Mouse (Mus musculus) embryonic facial prominence, embryonic 10.5 days (tissue): ENCODE data around the gene Tmem59l. TPM values are rescaled to one million over a fixed set of nuclear protein-coding genes. Genes with fewer than 3 reads are reported as not detected.
"Not testable (repeated sequence)": the region's sequence is repeated elsewhere in the genome, so short reads cannot be mapped to it uniquely, and the experiment has no call there.

Experiments
- DNase-seq: peaks from one replicate; pipeline ENCODE4 v3.0.0-alpha.2; 2017; ENCODE audit warnings: low spot score
- H3K27ac ChIP-seq: fragments of 300-500 bp; sonication (generic); replicated peaks from 2 replicates; pipeline ENCODE4 v1.5.1; 2016; ENCODE audit warnings: mild to moderate bottlenecking
- H3K27me3 ChIP-seq: fragments of 300-500 bp; sonication (generic); replicated peaks from 2 replicates; pipeline ENCODE4 v1.6.1; 2016; ENCODE audit warnings: low read depth, mild to moderate bottlenecking; ENCODE audit not compliant: poor library complexity, severe bottlenecking
- H3K36me3 ChIP-seq: fragments of 300-500 bp; sonication (generic); replicated peaks from 2 replicates; pipeline ENCODE4 v1.6.1; 2016; ENCODE audit warnings: mild to moderate bottlenecking, moderate library complexity
- H3K4me1 ChIP-seq: fragments of 300-500 bp; sonication (generic); 2 replicates; pipeline ENCODE4 v1.6.1; 2016
- H3K4me3 ChIP-seq: fragments of 300-500 bp; sonication (generic); 2 replicates; pipeline ENCODE4 v1.5.1; 2016; ENCODE audit warnings: mild to moderate bottlenecking, moderate library complexity
- H3K9me3 ChIP-seq: fragments of 300-500 bp; sonication (generic); 2 replicates; pipeline ENCODE4 v1.6.1; 2016; ENCODE audit warnings: mild to moderate bottlenecking
- WGBS: fragments of 180-500 bp; shearing (Covaris S2); methylation state at CpG from one replicate; pipeline ENCODE4 v1.1.7; 2016; 5-methylcytosine and 5-hydroxymethylcytosine counted together
- polyA plus RNA-seq: library from polyadenylated mRNA; unstranded; fragments of >200 nt; fragmentation: Nextera tagmentation; extraction: Ambion mirVana; gene quantifications from 2 replicates; pipeline ENCODE4 v1.2.1, GENCODE M21; 2016

The Tmem59l gene
- polyA plus RNA-seq, 1 experiment from 2014 or later, result 28.3 TPM

DNA sequence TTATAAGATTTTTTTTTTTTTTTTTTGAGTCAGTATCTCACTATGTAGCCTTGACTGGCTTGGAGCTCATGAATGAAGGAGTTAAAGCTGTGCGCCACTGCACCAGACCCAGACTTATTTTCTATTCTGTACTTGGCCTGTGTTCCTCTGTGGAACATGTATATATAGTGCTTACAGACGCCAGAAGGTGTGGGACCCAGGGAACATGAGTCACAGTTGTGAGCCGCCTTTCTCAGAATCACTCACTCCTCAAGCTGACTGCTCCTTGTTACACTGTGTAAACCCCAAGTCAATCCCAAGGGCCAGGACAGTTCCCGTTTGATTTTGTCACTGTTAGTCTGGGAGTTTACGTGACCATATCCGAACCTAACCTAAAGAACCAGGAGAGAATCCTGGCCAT is 31.9 kb upstream of the Tmem59l start:
- H3K27me3 ChIP-seq, result no peaks in the 10 kb centered on the region
- 93% methylated on average over 6 of the region's 6 CpGs for WGBS
- no peak overlapping the region for H3K4me3 ChIP-seq
- DNase-seq, result no peak
- peaks cover 49% of the 10 kb centered on the region for H3K36me3 ChIP-seq
- no peaks in the 10 kb centered on the region for H3K9me3 ChIP-seq
- peaks cover 27% of the 10 kb centered on the region for H3K4me1 ChIP-seq
- no peak overlapping the region for H3K27ac ChIP-seq

DNA sequence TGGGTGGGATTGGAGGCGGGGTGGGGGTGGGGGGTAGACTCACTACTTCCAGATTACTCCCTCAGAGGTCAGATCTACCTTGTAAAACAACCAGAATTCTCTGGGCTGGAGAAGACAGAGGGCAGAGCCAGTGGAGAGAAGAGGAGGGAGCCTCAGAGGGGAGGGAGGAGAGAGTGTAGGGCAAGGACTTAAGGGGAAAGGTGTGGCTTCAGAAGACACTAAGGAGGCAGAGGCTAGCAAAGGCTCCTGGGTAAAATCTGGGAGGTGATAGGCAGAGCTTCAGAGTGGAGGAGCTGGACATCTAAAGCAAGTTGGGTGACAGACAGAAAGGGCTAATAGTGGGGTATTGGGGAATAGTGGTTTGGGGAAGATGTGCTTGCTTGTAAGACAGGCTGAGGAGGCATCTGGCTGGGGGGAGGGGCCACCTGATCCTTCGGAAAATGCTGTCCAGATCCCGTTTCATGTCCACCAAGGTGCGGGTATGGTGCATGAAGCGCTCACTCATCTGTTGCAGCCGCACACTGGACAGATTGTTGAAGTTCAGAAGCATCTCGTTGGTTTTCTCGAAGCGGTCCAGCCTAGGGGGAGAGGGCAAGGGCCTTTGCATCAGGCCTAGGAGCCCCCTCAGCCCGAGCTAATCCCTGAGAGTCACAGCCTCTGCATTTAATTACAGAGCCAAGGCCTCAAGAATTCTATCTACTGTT is 30.9 kb upstream of the Tmem59l start:
- WGBS, result 76% methylated on average over 10 of the region's 10 CpGs
- H3K27ac ChIP-seq, result no peak overlapping the region
- no peak overlapping the region for H3K4me3 ChIP-seq
- no peak for DNase-seq
- peaks cover 59% of the 10 kb centered on the region for H3K36me3 ChIP-seq
- no peaks in the 10 kb centered on the region for H3K9me3 ChIP-seq
- H3K4me1 ChIP-seq, result peaks cover 21% of the 10 kb centered on the region
- no peaks in the 10 kb centered on the region for H3K27me3 ChIP-seq

DNA sequence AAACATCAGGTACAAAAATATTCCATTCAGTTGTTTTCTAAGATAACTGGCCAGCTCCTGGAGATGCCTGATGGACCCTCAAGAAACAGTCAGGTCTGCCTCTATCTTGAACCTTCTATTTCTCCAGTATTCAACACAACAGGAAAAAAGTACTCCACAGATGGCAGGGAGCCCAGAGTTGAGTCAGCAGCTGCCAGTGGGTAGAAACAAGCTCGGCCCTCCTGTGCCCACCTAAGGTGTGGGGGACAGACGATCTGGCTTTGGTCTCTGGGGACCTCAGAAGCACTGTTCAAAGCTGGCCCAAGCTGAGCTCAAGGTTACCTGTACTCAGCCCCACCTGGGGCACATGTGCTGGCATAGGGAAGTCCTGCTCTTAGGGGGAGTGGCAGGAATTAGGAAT is 26.3 kb upstream of the Tmem59l start:
- no peak overlapping the region for H3K4me3 ChIP-seq
- no peak for DNase-seq
- H3K27ac ChIP-seq, result no peak overlapping the region
- 88% methylated on average over 2 of the region's 2 CpGs for WGBS
- no peaks in the 10 kb centered on the region for H3K27me3 ChIP-seq
- peaks cover 70% of the 10 kb centered on the region for H3K36me3 ChIP-seq
- peaks cover 32% of the 10 kb centered on the region for H3K4me1 ChIP-seq
- H3K9me3 ChIP-seq, result no peaks in the 10 kb centered on the region

DNA sequence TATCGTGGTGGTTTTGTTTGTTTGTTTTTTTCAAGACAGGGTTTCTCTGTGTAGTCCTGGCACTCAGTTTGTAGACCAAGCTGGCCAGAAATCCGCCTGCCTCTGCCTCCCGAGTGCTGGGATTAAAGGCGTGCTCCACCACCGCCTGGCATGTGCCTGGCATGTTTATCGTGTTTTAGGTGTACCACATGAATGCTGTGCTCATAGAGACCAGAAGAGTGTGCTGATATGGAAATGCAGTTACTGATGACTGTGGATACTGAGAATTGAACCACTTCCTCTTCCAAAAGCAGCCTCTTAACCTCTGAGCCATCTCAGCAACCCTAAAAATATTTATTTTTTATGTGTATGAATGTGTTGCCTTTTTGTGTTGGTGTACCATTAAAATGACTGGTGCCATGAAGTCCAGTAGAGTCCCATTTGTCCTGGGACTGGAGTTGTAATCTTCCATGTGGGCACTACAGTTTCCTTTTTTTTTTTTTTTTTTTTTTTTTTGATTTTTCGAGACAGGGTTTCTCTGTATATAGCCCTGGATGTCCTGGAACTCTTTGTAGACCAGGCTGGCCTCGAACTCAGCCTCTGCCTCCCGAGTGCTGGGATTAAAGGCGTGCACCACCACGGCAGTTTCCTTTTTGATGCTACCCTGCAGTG is 25.2 kb upstream of the Tmem59l start:
- Histone ChIP-seq H3K27me3 (no peaks in the 10 kb centered on the region), H3K4me1 (peaks cover 30% of the 10 kb centered on the region), H3K36me3 (peaks cover 70% of the 10 kb centered on the region), H3K9me3 (no peaks in the 10 kb centered on the region), H3K4me3 (peak overlapping the region; percentile 94; the same call in 1 of the 2 replicates), H3K27ac (no peak overlapping the region)
- no peak for DNase-seq
- 93% methylated on average over 11 of the region's 11 CpGs for WGBS

DNA sequence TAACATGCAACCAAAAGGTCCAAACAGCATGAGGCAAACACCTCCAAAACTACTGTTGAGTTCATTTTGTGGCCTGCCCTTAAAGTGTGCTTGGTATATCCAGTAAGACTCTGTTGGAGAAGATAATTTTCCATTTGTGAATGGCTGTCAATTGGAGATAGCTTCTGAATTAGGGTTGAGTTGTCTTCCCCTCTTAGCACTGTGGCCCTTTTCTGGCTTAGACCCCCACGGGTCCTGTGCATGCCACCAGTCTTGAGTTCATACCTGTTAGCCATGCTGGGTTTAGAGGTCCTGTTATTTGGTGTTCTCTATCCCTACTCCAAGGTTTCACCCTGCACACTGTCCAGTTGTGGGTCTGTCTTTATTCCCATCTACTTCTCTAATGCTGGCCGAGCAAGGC is 24.6 kb upstream of the Tmem59l start:
- WGBS, result 98% methylated on average over 2 of the region's 2 CpGs
- Histone ChIP-seq H3K27ac (no peak overlapping the region), H3K36me3 (peaks cover 74% of the 10 kb centered on the region), H3K27me3 (no peaks in the 10 kb centered on the region), H3K9me3 (no peaks in the 10 kb centered on the region), H3K4me1 (peaks cover 34% of the 10 kb centered on the region), H3K4me3 (peak overlapping the region; percentile 94)
- no peak for DNase-seq

DNA sequence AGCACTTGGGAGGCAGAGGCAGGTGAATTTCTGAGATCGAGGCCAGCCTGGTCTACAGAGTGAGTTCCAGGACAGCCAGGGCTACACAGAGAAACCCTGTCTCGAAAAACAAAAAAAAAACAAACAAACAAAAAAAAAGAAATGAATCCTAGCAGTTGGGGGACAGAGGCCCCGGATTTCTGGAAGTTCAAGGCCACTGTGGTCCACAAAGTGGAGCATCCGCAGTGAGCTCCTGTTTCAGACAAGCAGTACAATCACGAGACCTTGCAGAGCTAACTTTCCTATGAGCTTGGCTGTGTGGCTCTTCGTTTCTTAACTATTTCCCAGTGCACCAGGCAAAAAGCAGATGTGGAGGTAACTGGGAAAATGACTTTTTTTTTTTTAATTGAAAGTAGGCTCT is 24.0 kb upstream of the Tmem59l start:
- peak overlapping the region; percentile 96 for H3K27ac ChIP-seq
- H3K9me3 ChIP-seq, DNase-seq, H3K27me3 ChIP-seq: not testable (repeated sequence)
- H3K4me3 ChIP-seq, result peak overlapping the region; percentile 94
- H3K36me3 ChIP-seq, result peaks cover 69% of the 10 kb centered on the region
- WGBS, result 86% methylated on average over 6 of the region's 6 CpGs
- peaks cover 37% of the 10 kb centered on the region for H3K4me1 ChIP-seq

DNA sequence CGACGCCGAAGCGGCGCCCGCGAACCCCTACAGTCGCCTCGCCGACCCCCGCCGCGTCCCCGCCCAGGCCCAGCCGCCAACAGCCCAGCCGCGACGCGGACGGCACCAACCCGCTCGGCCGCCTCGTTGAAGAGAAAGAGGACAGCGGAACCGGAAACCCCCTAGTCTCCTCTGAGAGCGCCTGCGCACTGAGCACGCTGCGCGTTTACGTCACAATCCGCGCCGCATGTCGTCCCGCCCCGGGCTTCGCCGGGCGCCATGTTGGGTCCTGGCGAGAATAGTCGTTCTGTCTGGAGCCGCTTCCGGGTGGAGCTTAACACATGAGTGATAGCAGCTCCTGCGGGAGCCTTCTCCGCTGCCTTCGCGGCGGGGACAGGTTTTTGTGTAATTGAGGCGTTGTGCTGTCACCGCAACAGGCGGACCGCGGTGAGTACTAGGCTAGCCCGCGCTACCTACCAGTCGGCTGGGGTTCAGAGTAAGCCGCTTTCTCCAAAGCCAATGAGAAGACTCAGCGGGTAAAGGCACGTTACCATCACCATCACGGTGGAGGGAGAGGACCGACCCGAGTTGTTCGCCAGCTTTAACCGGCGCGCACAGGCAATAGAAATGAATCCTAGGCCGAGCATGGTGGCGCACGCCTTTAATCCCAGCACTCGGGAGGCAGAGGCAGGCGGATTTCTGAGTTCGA is 23.2 kb upstream of the Tmem59l start, which contains the start of gene Uba52:
TSS of gene Uba52 (minus strand) at position 574 of the 688 bp plus-strand sequence.
- H3K4me1 ChIP-seq, result peaks cover 45% of the 10 kb centered on the region
- peak within 1 kb of the TSS; percentile 94 for H3K4me3 ChIP-seq
- peak; percentile 98 for DNase-seq
- H3K27me3 ChIP-seq, result no peaks in the 10 kb centered on the region
- no peaks in the 10 kb centered on the region for H3K9me3 ChIP-seq
- 1% methylated on average over 74 of the region's 74 CpGs for WGBS
- peak within 1 kb of the TSS; percentile 96 for H3K27ac ChIP-seq
- peaks cover 62% of the 10 kb centered on the region for H3K36me3 ChIP-seq

DNA sequence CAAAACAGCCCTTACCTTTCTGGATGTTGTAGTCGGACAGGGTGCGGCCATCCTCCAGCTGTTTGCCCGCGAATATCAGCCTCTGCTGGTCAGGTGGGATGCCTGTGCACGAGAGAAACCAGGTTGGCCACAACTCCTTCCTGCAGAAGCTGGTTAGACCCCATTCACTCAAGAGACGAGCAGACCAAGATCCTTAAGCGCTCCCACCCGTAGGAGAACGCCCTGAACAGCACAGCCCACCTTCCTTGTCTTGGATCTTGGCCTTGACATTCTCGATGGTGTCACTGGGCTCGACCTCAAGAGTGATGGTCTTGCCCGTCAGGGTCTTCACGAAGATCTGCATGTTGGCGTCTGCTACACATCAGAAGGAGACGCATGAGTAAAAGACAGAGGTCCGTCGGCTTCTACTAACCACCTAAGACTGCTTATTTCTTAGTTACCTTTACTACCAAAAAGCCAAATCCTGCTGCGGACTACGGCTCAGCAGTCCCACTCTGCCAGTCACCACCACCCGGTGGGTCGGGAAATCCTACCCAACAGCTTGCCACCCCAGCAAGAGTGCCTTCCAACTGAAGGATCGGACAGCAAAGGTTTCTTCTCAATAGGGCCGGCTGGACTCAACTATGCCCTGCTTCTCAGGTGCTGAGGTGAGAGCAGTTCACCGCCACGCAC is 22.3 kb upstream of the Tmem59l start:
- H3K27ac ChIP-seq, result peak overlapping the region; percentile 96
- peaks cover 55% of the 10 kb centered on the region for H3K4me1 ChIP-seq
- H3K27me3 ChIP-seq, result peaks cover 2% of the 10 kb centered on the region
- DNase-seq, result no peak
- WGBS, result 15% methylated on average over 25 of the region's 25 CpGs
- no peaks in the 10 kb centered on the region for H3K9me3 ChIP-seq
- H3K4me3 ChIP-seq, result peak overlapping the region; percentile 94
- peaks cover 58% of the 10 kb centered on the region for H3K36me3 ChIP-seq

DNA sequence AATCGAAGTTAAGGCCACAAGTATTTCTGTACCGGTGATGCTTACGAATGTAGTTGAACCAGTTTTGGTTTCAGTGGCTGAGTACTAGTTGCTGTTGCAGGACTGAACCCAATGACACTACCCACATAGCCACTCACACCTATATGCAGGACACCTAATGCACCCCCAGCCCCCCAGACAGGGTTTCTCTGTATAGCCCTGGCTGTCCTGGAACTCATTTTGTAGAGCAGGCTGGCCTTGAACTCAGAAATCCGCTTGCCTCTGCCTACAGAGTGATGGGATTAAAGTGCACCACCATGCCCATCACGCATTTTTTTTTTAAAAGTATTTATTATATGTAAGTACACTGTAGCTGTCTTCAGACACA is 19.9 kb upstream of the Tmem59l start:
- no peaks in the 10 kb centered on the region for H3K9me3 ChIP-seq
- H3K4me1 ChIP-seq, result peaks cover 77% of the 10 kb centered on the region
- H3K36me3 ChIP-seq, result peaks cover 47% of the 10 kb centered on the region
- peaks cover 26% of the 10 kb centered on the region for H3K27me3 ChIP-seq
- peak overlapping the region; percentile 70 for H3K4me3 ChIP-seq
- DNase-seq, result no peak
- WGBS, result 55% methylated on average over 5 of the region's 5 CpGs
- 0 out of 2 replicates have a peak overlapping the region, but pooled peaks have one; percentile 96 for H3K27ac ChIP-seq

DNA sequence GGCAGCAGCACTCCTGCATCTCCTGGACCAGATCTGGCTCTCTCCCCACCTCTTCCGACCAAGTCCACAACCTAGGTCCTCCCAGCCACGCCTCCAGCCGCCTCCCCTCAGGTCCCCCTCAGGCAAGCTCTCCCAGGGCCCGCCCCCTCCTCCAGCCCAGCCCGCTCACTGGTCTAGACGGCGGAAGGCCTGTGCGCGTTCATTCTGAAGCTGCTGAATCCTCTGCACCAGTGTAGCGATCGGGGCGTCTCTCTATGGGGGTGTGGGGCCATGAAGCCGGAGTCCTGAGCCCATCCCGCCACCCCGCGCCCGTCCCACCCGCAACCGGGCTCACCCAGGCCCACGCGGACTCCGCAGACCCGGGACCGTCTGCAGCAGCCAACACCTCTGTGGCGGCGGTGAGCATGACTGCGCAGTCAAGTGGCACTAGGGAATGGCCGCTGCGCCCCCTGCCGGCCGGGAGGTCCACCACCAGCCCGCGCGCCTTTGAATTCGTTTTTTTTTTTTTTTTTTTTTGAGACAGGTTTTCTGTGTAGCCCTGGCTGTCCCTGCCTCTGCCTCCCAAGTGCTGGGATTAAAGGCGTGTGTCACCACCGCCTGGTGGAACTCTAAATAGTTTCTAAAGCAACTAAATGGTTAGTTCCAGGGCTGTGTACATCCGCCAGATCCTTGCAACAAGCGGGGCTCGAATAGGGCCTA is 19.3 kb upstream of the Tmem59l start, which contains the start of gene Rex1bd:
TSS of gene Rex1bd (minus strand) at position 425 of the 699 bp plus-strand sequence.
- peak; percentile 97 for DNase-seq
- Histone ChIP-seq H3K4me1 (peaks cover 78% of the 10 kb centered on the region), H3K27ac (peak within 1 kb of the TSS; percentile 96), H3K9me3 (no peaks in the 10 kb centered on the region), H3K36me3 (peaks cover 42% of the 10 kb centered on the region), H3K4me3 (peak within 1 kb of the TSS; percentile 70), H3K27me3 (peaks cover 31% of the 10 kb centered on the region)
- 2% methylated on average over 40 of the region's 40 CpGs for WGBS

DNA sequence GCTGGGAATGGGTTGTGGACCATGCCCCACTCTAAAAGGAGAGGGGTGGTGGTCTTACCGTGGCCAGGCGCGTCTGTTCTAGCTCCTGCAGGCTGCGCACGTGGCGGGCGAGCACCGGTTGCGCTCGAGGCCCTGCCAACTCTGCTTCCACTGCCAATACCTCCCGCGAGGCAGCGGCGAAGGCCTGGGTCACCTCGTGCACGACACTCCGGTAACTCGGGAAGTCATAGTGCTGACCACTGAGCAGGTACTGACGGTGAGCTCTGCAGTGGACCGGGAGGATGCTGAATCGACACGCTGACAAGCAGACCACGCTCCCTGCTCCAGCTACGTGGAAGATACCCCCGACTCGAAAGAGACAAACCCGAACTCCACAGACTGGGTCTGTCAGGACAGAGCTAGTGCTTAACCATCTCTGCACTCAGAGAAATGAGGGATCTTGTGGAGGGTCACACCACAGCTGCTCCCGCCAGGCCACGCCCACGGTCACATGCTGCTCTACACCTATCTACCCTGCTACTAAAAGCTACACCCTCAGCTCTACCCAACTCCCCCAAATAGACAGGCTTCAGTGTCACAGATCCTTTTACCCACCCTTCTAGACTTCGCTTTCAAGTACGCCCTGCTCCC is 18.7 kb upstream of the Tmem59l start:
- no peaks in the 10 kb centered on the region for H3K9me3 ChIP-seq
- H3K36me3 ChIP-seq, result peaks cover 46% of the 10 kb centered on the region
- DNase-seq, result no peak
- peak overlapping the region; percentile 70 for H3K4me3 ChIP-seq
- peaks cover 79% of the 10 kb centered on the region for H3K4me1 ChIP-seq
- WGBS, result 36% methylated on average over 32 of the region's 32 CpGs
- peaks cover 38% of the 10 kb centered on the region for H3K27me3 ChIP-seq
- peak overlapping the region; percentile 96 for H3K27ac ChIP-seq
